Mouse (Mus musculus) stomach, embryonic 15.5 days (tissue): ENCODE measurements around the gene Pde4dip. TPM values are rescaled to one million over a fixed set of nuclear protein-coding genes. Genes with fewer than 3 reads are reported as not detected.

ENCODE experiments used
- ATAC-seq: fragments of 200-750 bp; cut with Nextera tagmentation; 2 replicates; pipeline ENCODE4 v1.8.0; 2017; ENCODE audit warnings: low read depth, moderate number of reproducible peaks, moderate TSS enrichment; ENCODE audit not compliant: insufficient read depth, low FRiP score
- H3K27ac ChIP-seq: fragments of 300-500 bp; sonication (generic); 2 replicates; pipeline ENCODE4 v1.5.1; 2015; ENCODE audit warnings: mild to moderate bottlenecking, inconsistent platforms
- H3K27me3 ChIP-seq: fragments of 300-500 bp; sonication (generic); replicated peaks from 2 replicates; pipeline ENCODE4 v1.6.1; 2015; ENCODE audit warnings: inconsistent platforms
- H3K36me3 ChIP-seq: fragments of 300-500 bp; sonication (generic); 2 replicates; pipeline ENCODE4 v1.6.1; 2015; ENCODE audit warnings: inconsistent platforms
- H3K4me1 ChIP-seq: fragments of 300-500 bp; sonication (generic); 2 replicates; pipeline ENCODE4 v1.6.1; 2015; ENCODE audit warnings: inconsistent platforms
- H3K4me2 ChIP-seq: fragments of 300-500 bp; sonication (generic); 2 replicates; pipeline ENCODE4 v1.6.1; 2015; ENCODE audit warnings: mild to moderate bottlenecking, inconsistent platforms
- H3K4me3 ChIP-seq: fragments of 300-500 bp; sonication (generic); replicated peaks from 2 replicates; pipeline ENCODE4 v1.5.1; 2015; ENCODE audit warnings: inconsistent platforms
- H3K9ac ChIP-seq: fragments of 300-500 bp; sonication (generic); 2 replicates; pipeline ENCODE4 v1.6.1; 2015; ENCODE audit warnings: inconsistent platforms
- H3K9me3 ChIP-seq: fragments of 300-500 bp; sonication (generic); 2 replicates; pipeline ENCODE4 v1.6.1; 2016; ENCODE audit warnings: inconsistent platforms
- WGBS: fragments of 180-500 bp; shearing (Covaris S2); methylation state at CpG from one replicate; pipeline ENCODE4 v1.1.7; 2015; 5-methylcytosine and 5-hydroxymethylcytosine counted together
- polyA plus RNA-seq: library from polyadenylated mRNA; unstranded; fragments of >200 nt; fragmentation: Nextera tagmentation; extraction: Ambion mirVana; gene quantifications from 2 replicates; pipeline ENCODE4 v1.2.1, GENCODE M21; 2015

The Pde4dip gene
- polyA plus RNA-seq, 1 experiment from 2014 or later: 21.3 TPM

DNA sequence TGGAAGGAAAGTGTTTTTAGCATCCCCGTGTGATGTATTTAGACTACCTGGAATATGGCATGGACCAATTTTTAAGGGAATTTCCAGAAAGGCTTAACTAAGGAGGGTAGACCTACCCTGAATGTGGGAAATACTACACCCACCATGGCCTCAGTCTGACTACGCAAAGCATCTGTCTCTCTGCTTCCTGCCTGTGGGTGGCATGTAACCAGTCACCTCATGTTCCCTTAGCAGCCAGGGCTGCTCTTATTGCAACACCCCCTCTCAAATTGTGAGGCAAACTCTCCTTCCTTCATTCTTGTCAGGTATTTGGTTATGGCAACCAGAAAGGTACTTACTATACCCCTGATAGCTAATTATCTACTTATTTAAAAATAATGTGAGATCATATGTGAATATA, 57.9 kb downstream of the Pde4dip start:
- WGBS: 65% methylated on average over 2 of the region's 2 CpGs
- Histone ChIP-seq H3K27me3 (no peaks in the 10 kb centered on the region), H3K36me3 (no peaks in the 10 kb centered on the region), H3K4me2 (no peak overlapping the region), H3K4me1 (no peaks in the 10 kb centered on the region), H3K4me3 (no peak overlapping the region), H3K9me3 (no peaks in the 10 kb centered on the region), H3K9ac (no peak overlapping the region), H3K27ac (no peak overlapping the region)
- ATAC-seq: no peak

DNA sequence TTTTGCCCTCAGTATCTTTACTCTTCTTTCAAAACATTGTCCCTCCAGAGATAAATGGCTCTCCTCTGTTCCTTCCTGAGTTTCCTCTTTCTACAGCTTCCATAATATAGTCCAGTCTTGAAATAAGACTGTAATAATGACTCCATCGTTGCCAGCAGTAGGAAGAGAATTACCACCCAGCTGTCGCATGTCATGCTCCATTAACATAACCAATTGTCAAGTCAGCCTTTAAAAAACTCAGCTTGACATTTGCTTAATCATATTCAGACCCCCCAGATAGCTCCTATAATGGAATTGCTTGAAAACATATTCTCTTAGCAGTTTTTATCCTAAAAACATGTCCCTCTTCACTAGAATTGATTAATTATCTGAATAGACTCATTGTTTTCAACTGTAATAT, 58.4 kb downstream of the Pde4dip start:
- H3K9me3 ChIP-seq: no peaks in the 10 kb centered on the region
- peaks cover 2% of the 10 kb centered on the region; the same call in 1 of the 2 replicates for H3K4me1 ChIP-seq
- no peak overlapping the region for H3K4me2 ChIP-seq
- no peak overlapping the region for H3K27ac ChIP-seq
- no peaks in the 10 kb centered on the region for H3K27me3 ChIP-seq
- 35% methylated on average over 2 of the region's 2 CpGs for WGBS
- no peaks in the 10 kb centered on the region for H3K36me3 ChIP-seq
- no peak for ATAC-seq
- no peak overlapping the region for H3K9ac ChIP-seq
- no peak overlapping the region for H3K4me3 ChIP-seq

DNA sequence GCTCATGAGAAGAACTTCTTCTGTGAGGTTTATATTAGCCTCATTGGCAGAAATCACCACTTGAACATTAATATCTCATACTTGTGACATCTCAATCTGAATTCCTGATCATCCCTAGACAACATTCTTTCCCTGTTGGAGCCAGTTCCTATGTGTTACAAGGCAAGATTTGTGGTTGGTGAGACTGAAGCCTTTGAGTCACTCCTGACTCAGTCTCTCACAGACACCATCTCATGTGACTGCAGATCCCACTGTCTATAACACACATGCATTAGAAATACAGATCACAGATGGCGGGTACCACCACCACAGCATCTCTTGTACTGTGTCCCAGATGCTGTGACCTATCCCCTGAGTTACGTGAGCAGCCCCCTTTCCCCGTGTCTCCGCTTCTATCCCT, 60.2 kb downstream of the Pde4dip start:
- Histone ChIP-seq H3K27ac (no peak overlapping the region), H3K36me3 (no peaks in the 10 kb centered on the region), H3K4me2 (no peak overlapping the region), H3K9me3 (no peaks in the 10 kb centered on the region), H3K4me1 (peaks cover 12% of the 10 kb centered on the region), H3K9ac (no peak overlapping the region), H3K27me3 (0 out of 2 replicates have a peak, but pooled peaks cover 2% of the 10 kb centered on the region), H3K4me3 (no peak overlapping the region)
- WGBS: 87% methylated on average over 4 of the region's 4 CpGs
- ATAC-seq: no peak

DNA sequence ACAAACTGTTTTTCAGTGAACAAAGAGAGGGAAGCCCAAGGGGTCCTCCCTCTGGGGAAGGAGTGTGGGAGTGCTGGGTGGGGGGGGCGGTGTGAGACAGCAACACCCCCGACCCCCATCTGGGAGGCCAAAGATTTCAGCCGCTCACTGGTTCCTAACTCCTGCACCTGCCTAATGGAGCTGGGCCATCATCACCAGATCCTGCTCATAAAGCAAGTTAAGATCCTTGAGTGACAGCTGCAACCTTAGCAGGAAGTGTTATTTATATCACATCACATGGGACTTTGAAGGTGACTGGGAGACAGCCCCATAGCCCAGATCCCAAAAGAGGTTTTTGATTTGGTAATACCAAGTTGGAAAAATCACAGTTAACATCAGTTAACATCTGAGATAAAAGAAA, 63.3 kb downstream of the Pde4dip start:
- no peaks in the 10 kb centered on the region for H3K36me3 ChIP-seq
- H3K4me3 ChIP-seq: no peak overlapping the region
- H3K9me3 ChIP-seq: no peaks in the 10 kb centered on the region
- H3K27me3 ChIP-seq: 0 out of 2 replicates have a peak, but pooled peaks cover 2% of the 10 kb centered on the region
- H3K9ac ChIP-seq: no peak overlapping the region
- peaks cover 12% of the 10 kb centered on the region for H3K4me1 ChIP-seq
- H3K27ac ChIP-seq: no peak overlapping the region
- no peak for ATAC-seq
- 27% methylated on average over 3 of the region's 3 CpGs for WGBS
- no peak overlapping the region for H3K4me2 ChIP-seq

DNA sequence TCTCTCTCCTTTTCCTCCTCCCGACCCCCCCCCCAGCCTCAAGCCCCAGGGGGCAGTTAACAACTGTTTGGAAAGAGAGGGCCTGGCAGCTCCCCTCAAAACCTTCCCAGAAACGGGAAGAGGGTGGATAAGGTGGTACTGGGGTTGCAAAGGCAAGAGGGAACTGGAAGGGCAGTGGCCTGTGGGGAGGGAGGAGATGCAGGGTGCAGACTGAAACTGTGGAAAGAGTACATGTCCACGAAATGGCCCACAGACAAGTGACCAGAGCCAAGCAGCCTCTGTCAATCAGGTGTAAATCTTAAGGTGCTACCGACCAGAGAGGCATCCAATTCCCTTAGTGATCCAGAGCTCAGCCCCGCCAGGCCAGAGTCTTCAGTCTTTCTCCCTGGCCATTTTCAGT, 63.8 kb downstream of the Pde4dip start:
- H3K4me3 ChIP-seq: peak overlapping the region; percentile 45

DNA sequence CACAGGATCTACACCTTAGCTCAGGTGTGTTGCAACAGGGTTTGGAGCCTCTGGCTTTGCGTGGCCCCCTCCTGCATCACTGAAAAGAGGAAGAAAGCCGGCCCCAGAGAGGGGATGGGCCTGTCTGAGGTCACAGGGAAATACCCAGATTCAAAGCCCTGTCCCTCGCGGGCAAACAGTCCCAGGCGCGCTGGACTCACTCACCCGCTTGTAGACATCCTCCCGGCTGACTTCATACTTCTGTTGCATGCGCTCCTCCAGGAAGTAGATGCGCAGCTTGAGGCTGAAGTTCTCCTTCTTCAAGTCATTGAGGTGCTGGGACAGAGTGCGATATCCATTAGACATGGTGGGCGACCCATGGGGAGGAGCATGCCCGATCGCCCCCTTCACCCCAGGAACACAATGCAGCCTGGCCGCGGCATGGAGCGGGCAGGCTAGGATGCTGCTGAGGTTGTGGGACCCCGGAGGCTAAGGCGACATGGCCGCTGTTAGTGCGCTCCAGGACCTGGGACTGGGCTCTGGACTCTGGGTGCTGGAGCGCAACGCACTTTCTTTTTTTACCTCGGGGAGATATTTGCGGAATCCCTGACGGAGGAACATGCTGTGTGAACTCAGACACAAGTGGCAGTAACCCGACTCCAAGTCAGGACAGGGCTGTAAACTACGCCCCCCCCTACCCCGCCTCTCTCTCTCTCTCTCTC, 64.3 kb downstream of the Pde4dip start:
- 2% methylated on average over 29 of the region's 29 CpGs for WGBS
- Histone ChIP-seq H3K4me2 (peak overlapping the region; percentile 87), H3K4me3 (peak overlapping the region; percentile 45), H3K27me3 (0 out of 2 replicates have a peak, but pooled peaks cover 2% of the 10 kb centered on the region), H3K36me3 (no peaks in the 10 kb centered on the region), H3K9me3 (no peaks in the 10 kb centered on the region), H3K9ac (no peak overlapping the region), H3K4me1 (peaks cover 12% of the 10 kb centered on the region), H3K27ac (no peak overlapping the region)
- ATAC-seq: peak; percentile 55; the same call in 1 of the 2 replicates

More for the DNA sequence above, 63.8 kb downstream of the Pde4dip start:
- 9% methylated on average over 4 of the region's 5 CpGs for WGBS
- ATAC-seq: no peak
- H3K4me1 ChIP-seq: peaks cover 12% of the 10 kb centered on the region
- H3K27me3 ChIP-seq: 0 out of 2 replicates have a peak, but pooled peaks cover 2% of the 10 kb centered on the region
- H3K4me2 ChIP-seq: peak overlapping the region; percentile 87
- no peaks in the 10 kb centered on the region for H3K36me3 ChIP-seq
- H3K27ac ChIP-seq: no peak overlapping the region
- H3K9me3 ChIP-seq: no peaks in the 10 kb centered on the region
- no peak overlapping the region for H3K9ac ChIP-seq

DNA sequence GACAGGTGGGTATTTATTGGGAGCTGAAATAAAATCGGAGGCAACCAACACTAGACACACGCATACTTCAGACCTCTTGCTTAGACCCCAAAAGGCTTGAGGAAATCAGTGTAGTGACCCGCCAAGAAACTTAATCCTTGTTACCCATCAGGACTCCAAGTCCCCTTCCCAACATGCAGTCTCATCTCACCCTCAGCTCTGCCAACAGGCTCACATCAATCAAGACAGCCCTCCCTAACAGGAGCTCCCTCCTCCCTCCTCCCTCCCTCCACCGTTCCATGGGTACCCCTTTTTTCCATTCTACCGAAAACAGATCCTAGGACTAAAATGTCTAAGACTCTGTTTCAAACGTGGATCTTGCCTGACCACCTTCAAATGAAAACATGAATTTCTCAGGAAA, 65.1 kb downstream of the Pde4dip start:
- H3K4me1 ChIP-seq: peaks cover 12% of the 10 kb centered on the region
- no peak overlapping the region for H3K9ac ChIP-seq
- H3K27ac ChIP-seq: no peak overlapping the region
- no peak for ATAC-seq
- H3K27me3 ChIP-seq: 0 out of 2 replicates have a peak, but pooled peaks cover 2% of the 10 kb centered on the region
- H3K36me3 ChIP-seq: no peaks in the 10 kb centered on the region
- whole genome bisulfite sequencing: 29% methylated on average over 6 of the region's 6 CpGs
- peak overlapping the region; percentile 45; the same call in 1 of the 2 replicates for H3K4me3 ChIP-seq
- no peaks in the 10 kb centered on the region for H3K9me3 ChIP-seq
- peak overlapping the region; percentile 87 for H3K4me2 ChIP-seq

DNA sequence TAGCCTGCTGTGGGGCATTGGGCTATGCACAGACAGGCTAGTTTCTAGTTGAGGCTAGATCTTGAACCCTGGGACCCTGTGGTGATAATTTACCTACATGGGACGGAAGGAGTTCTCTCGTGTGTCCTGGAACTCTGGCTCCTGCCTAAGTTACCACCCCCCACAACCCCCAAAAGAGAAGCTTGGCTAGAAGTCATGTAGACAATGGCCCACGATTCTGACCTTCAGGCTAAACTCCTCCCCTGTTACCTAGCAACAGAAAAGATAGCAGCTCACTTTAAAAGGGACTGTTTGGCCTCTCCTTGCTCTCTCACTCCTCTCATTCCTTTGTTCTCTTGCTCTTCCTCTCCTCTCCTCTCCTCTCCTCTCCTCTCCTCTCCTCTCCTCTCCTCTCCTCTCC, 69.5 kb downstream of the Pde4dip start:
- Histone ChIP-seq H3K9me3 (no peaks in the 10 kb centered on the region), H3K36me3 (no peaks in the 10 kb centered on the region), H3K9ac (no peak overlapping the region), H3K4me2 (no peak overlapping the region), H3K27ac (peak overlapping the region; percentile 73; the same call in 1 of the 2 replicates), H3K27me3 (0 out of 2 replicates have a peak, but pooled peaks cover 2% of the 10 kb centered on the region), H3K4me1 (peaks cover 3% of the 10 kb centered on the region; the same call in 1 of the 2 replicates), H3K4me3 (no peak overlapping the region)
- 46% methylated on average over 3 of the region's 3 CpGs for WGBS
- no peak for ATAC-seq

DNA sequence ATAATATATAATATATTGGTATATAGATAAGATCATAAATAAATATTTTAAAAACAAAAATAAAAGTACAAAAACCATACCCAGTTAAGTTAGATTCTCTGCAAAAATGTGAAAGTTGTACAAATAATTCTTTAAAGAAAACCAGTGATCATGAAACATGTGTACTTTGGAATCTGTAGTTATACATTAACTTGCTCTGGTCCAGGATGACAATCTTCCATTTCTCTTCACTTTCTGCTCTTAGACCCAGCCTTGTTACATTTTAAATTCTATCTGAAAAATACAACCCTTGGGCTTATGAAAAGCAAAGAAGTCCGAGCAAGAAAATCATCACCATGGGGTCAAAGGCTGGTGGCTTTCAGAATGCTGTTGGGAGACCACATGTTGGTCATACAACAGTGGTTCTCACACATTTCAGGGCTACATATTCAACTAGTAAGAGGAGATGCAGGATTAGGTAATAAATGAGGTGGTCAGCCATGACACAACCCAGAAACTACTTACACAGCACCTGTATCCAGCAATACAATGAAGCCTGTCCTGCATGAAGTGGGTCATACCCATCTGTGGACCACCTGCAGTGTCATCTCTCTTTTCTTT, 70.0 kb downstream of the Pde4dip start:
- H3K27ac ChIP-seq: peak overlapping the region; percentile 73; the same call in 1 of the 2 replicates
- no peak overlapping the region for H3K4me3 ChIP-seq
- no peak for ATAC-seq
- H3K9me3 ChIP-seq: no peaks in the 10 kb centered on the region
- no peaks in the 10 kb centered on the region for H3K4me1 ChIP-seq
- no peaks in the 10 kb centered on the region for H3K36me3 ChIP-seq
- H3K4me2 ChIP-seq: no peak overlapping the region
- H3K9ac ChIP-seq: no peak overlapping the region
- WGBS: 53% methylated on average over 1 of the region's 1 CpGs
- no peaks in the 10 kb centered on the region for H3K27me3 ChIP-seq

DNA sequence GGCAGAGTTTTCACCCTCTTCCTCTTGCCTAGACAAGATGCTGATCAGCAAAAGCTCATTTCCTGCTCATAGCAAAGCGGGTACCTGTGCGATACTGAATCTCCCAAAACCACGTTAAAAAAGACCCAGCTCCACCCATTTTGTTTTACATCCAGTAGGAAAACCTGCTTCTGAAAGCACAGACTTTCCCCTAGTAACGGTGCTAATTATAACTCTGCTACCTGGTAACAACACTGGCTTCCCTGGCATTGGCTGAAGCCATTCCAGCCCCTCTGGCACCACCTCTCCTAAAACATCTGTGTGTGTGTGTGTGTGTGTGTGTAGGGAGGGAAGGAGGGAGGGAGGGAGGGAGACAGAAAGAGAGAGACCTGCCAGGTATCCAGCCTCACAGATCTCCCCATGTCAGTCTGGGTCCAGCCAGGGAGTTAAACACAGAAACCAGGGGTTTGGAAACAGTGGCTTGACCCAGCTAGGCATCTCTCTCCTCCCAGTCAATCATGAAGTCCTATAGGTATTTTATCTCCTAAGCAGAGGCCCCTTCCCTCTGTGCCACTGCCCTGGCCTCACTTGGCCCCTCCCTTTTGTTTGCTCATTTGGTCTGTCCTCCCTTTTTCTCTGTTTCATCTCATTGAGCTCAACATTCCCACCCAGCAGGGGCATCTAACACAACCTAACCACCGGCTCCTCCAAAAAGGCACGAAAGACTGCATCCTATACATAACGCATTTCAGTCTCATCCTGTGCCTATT, 76.7 kb downstream of the Pde4dip start:
- Histone ChIP-seq H3K36me3 (no peaks in the 10 kb centered on the region), H3K27ac (peak overlapping the region; percentile 49; the same call in 1 of the 2 replicates), H3K9me3 (no peaks in the 10 kb centered on the region), H3K4me2 (no peak overlapping the region), H3K4me3 (no peak overlapping the region), H3K9ac (no peak overlapping the region), H3K4me1 (0 out of 2 replicates have a peak, but pooled peaks cover 4% of the 10 kb centered on the region), H3K27me3 (no peaks in the 10 kb centered on the region)
- peak; percentile 86 for ATAC-seq
- 23% methylated on average over 7 of the region's 7 CpGs for WGBS

DNA sequence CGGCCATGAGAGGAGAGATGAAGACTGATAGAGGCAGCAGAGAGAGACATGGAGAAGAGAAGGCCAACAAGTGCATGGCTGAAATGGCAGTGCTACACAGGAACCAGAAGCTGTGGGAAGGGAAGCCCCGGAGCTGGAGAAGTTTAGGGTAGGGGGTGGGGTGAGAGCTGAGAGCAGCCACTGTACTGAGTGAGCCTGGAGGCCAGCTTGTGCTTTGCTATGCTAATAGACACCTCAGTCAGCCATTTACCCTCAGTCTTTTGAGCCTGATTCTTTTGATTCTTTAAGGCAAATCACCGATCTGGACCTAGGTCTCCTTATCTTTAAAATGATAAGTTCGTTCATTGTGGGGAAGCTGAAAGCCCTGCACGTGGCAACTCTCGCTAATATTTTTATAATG, 77.3 kb downstream of the Pde4dip start:
- Histone ChIP-seq H3K9me3 (no peaks in the 10 kb centered on the region), H3K4me1 (0 out of 2 replicates have a peak, but pooled peaks cover 4% of the 10 kb centered on the region), H3K27ac (peak overlapping the region; percentile 49; the same call in 1 of the 2 replicates), H3K9ac (no peak overlapping the region), H3K27me3 (no peaks in the 10 kb centered on the region), H3K4me3 (no peak overlapping the region), H3K36me3 (no peaks in the 10 kb centered on the region), H3K4me2 (no peak overlapping the region)
- ATAC-seq: peak; percentile 53; the same call in 1 of the 2 replicates
- 24% methylated on average over 6 of the region's 6 CpGs for WGBS
